Mouse (Mus musculus) heart, postnatal 0 days (tissue): ENCODE data around the gene Msln. TPM values are rescaled to one million over a fixed set of nuclear protein-coding genes. Genes with fewer than 3 reads are reported as not detected.

ENCODE experiments used
- ATAC-seq: fragments of 200-750 bp; cut with Nextera tagmentation; 2 replicates; pipeline ENCODE4 v1.8.0; 2017; ENCODE audit warnings: low read depth, moderate number of reproducible peaks, moderate library complexity; ENCODE audit not compliant: insufficient read depth
- DNase-seq: peaks from one replicate; pipeline ENCODE4 v3.0.0-alpha.2; 2016; ENCODE audit warnings: low spot score
- H3K27ac ChIP-seq: fragments of 300-500 bp; sonication (generic); 2 replicates; pipeline ENCODE4 v1.5.1; 2014; ENCODE audit warnings: low read depth, mild to moderate bottlenecking
- H3K27me3 ChIP-seq: fragments of 300-500 bp; sonication (generic); 2 replicates; pipeline ENCODE4 v1.6.1; 2014; ENCODE audit warnings: low read length, mixed read lengths; ENCODE audit not compliant: control insufficient read depth, insufficient read depth
- H3K36me3 ChIP-seq: fragments of 300-500 bp; sonication (generic); replicated peaks from 2 replicates; pipeline ENCODE4 v1.6.1; 2014; ENCODE audit warnings: low read length, mixed read lengths; ENCODE audit not compliant: control insufficient read depth, insufficient read depth
- H3K4me1 ChIP-seq: fragments of 300-500 bp; sonication (generic); 2 replicates; pipeline ENCODE4 v1.6.1; 2014; ENCODE audit warnings: antibody characterized with exemption; ENCODE audit not compliant: control insufficient read depth, insufficient read depth
- H3K4me2 ChIP-seq: fragments of 300-500 bp; sonication (generic); 2 replicates; pipeline ENCODE4 v1.6.1; 2014; ENCODE audit warnings: low read depth, mild to moderate bottlenecking, low read length, moderate library complexity
- H3K4me3 ChIP-seq: fragments of 300-500 bp; sonication (generic); 2 replicates; pipeline ENCODE4 v1.5.1; 2014; ENCODE audit warnings: low read depth, low read length
- H3K9ac ChIP-seq: fragments of 300-500 bp; sonication (generic); replicated peaks from 2 replicates; pipeline ENCODE4 v1.6.1; 2014; ENCODE audit warnings: low read depth, low read length, mixed read lengths
- H3K9me3 ChIP-seq: fragments of 300-500 bp; sonication (generic); replicated peaks from 2 replicates; pipeline ENCODE4 v1.6.1; 2016; ENCODE audit warnings: low read length; ENCODE audit not compliant: control insufficient read depth
- CTCF ChIP-seq: IDR thresholded peaks from 2 replicates; pipeline ENCODE4 v1.5.1; 2016; ENCODE audit warnings: antibody characterized with exemption, control low read depth, low read depth
- EP300 ChIP-seq: IDR thresholded peaks from 2 replicates; pipeline ENCODE4 v1.6.1; 2016; ENCODE audit warnings: antibody characterized with exemption, low read depth
- WGBS: fragments of 180-500 bp; shearing (Covaris S2); extraction: QIAGEN DNeasy Blood & Tissue Kit; methylation state at CpG from one replicate; pipeline ENCODE4 v1.1.7; 2014; 5-methylcytosine and 5-hydroxymethylcytosine counted together
- polyA plus RNA-seq: library from polyadenylated mRNA; unstranded; fragments of >200 nt; fragmentation: Nextera tagmentation; extraction: Ambion mirVana; gene quantifications from 2 replicates; pipeline ENCODE4 v1.2.1, GENCODE M21; 2015
- total RNA-seq: library from RNA; depleted of rRNA; stranded (reverse); fragments of >200 nt; gene quantifications from 2 replicates; pipeline ENCODE4 v1.2.3, GENCODE M21; 2014; ENCODE audit warnings: low replicate concordance; rRNA removed

Msln gene
- total RNA-seq = 45.4 and 83.3 TPM in 2 replicates
- polyA plus RNA-seq = 58.5 and 60.3 TPM in 2 replicates

DNA sequence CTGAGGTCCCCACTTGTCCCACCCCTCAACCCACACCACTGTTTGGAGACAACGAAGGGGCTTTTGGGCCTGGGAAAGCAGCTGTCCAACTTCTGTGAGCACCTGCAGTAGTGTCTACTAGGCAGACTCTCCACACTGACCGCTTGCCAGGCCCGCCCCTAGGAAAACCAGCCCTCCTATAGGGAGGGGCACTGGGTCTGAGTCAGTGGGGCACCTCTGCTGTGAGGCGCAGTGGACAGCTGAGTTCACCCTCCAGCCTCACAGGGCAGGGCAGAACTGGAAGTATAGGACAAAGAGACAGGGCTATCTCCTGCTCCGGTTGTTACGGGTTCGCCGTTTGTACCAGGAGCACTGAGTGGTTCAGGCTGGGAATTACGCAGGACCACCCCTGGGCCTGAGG is at the start of gene Msln:
TSS of gene Msln (minus strand) at position 138 of the 400 bp plus-strand sequence.
- H3K9me3 ChIP-seq = no peaks in the 10 kb centered on the region
- no peak within 1 kb of the TSS for H3K4me2 ChIP-seq
- H3K27ac ChIP-seq = no peak within 1 kb of the TSS
- H3K9ac ChIP-seq = no peak within 1 kb of the TSS
- no peak for ATAC-seq
- no peak for DNase-seq
- 78% methylated on average over 9 of the region's 9 CpGs for WGBS
- H3K4me1 ChIP-seq = no peaks in the 10 kb centered on the region
- TF ChIP-seq EP300 (no peak), CTCF (no peak)
- no peak within 1 kb of the TSS for H3K4me3 ChIP-seq
- H3K27me3 ChIP-seq = no peaks in the 10 kb centered on the region
- no peaks in the 10 kb centered on the region for H3K36me3 ChIP-seq

DNA sequence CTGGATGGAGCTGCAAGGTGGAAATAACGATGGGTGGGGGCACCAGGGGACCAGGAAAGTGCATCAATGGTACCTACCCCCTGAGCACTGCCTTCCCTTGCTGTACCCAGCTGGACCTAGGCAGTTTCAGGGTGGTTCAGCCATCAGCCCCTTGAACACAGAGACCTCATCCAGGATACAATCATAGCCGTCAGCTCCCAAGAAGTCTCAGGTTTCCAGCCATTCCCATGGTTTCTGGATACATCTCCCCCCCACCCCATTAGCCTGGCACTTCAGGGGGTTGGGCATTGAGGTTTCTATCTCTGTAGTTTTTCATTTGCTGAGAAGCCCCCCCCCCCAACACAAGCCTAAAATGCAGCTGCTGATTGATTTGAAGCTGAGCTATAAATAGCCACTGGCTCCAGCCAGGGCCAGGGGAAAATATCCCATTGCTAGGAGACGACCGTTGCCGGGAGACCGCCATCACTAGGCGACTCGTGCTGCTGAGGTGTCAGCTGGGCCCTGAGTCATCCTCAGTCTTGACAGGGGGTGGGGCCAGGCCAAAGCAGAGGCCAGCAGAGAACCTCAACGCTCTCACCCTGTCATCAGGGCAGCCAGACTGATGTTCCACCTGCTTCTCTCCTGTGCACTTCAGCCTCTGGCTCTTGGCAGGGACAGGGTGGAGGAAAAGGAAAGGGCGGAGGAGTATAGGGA is 48.8 kb upstream of the Msln start:
- Histone ChIP-seq H3K4me3 (no peak overlapping the region), H3K27me3 (peaks cover 7% of the 10 kb centered on the region), H3K36me3 (no peaks in the 10 kb centered on the region), H3K4me1 (no peaks in the 10 kb centered on the region), H3K27ac (no peak overlapping the region), H3K9me3 (no peaks in the 10 kb centered on the region), H3K4me2 (no peak overlapping the region), H3K9ac (no peak overlapping the region)
- TF ChIP-seq EP300 (no peak), CTCF (no peak)
- ATAC-seq (peak; percentile 89), DNase-seq (peak; percentile 63)
- WGBS = 8% methylated on average over 10 of the region's 10 CpGs

DNA sequence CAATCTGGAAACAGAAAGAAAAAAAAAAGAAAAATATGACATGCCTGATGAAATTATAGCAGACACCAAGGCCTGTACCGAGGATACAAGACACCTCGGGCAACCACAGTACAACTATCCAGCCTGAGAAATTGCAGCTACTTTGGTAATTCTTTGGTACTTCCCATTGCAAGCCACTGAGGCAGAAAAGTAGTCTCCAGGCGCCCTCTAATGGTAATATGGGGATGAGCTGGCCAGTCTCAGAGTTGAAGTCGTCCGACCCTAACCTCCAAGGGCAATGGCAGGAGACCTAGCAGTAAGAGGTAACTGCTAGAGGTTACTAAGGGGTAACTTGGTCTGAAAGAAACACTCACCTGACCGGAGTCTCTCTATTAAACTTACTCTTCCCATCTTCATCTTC is 46.9 kb upstream of the Msln start:
- WGBS = 4% methylated on average over 6 of the region's 6 CpGs
- H3K4me2 ChIP-seq = no peak overlapping the region
- no peaks in the 10 kb centered on the region for H3K36me3 ChIP-seq
- no peak overlapping the region for H3K4me3 ChIP-seq
- H3K9ac ChIP-seq = no peak overlapping the region
- TF ChIP-seq EP300 (no peak), CTCF (peak; percentile 81)
- H3K4me1 ChIP-seq = 0 out of 2 replicates have a peak, but pooled peaks cover 9% of the 10 kb centered on the region
- peak; percentile 34 for ATAC-seq
- H3K27me3 ChIP-seq = no peaks in the 10 kb centered on the region
- H3K27ac ChIP-seq = no peak overlapping the region
- H3K9me3 ChIP-seq = no peaks in the 10 kb centered on the region
- DNase-seq = peak; percentile 79

DNA sequence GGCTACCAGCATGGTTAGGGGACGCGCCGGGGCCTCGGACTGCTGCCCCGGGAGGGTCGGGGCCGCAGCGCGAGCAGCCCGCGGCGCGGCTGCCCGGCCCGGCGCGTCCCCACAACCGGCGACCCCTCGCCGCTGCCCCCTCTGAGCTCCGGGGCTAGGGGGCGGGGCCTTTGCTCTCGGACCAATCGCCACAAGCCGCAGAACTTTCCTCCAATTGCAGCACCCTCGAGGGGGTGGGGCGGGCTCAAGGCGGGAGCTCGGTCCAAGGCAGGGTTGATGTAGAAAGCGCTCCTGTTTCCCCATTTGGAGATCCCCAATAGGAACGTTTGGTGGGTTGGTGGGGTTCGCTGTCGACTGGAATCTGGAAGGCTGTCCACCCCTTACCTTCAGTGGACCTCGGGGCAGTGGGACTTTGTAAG is 42.8 kb upstream of the Msln start, which contains the start of gene Metrn:
TSS of gene Metrn (minus strand) at position 186 of the 419 bp plus-strand sequence.
- DNase-seq = peak; percentile 76
- Histone ChIP-seq H3K27me3 (no peaks in the 10 kb centered on the region), H3K4me1 (peaks cover 22% of the 10 kb centered on the region; the same call in 1 of the 2 replicates), H3K4me2 (peak within 1 kb of the TSS; percentile 91), H3K9ac (peak within 1 kb of the TSS; percentile 61), H3K4me3 (peak within 1 kb of the TSS; percentile 94), H3K27ac (no peak within 1 kb of the TSS), H3K36me3 (no peaks in the 10 kb centered on the region), H3K9me3 (no peaks in the 10 kb centered on the region)
- ATAC-seq = peak; percentile 75
- under 1% methylated on average over 35 of the region's 35 CpGs for WGBS
- TF ChIP-seq CTCF = no peak
- no peak for TF ChIP-seq EP300

DNA sequence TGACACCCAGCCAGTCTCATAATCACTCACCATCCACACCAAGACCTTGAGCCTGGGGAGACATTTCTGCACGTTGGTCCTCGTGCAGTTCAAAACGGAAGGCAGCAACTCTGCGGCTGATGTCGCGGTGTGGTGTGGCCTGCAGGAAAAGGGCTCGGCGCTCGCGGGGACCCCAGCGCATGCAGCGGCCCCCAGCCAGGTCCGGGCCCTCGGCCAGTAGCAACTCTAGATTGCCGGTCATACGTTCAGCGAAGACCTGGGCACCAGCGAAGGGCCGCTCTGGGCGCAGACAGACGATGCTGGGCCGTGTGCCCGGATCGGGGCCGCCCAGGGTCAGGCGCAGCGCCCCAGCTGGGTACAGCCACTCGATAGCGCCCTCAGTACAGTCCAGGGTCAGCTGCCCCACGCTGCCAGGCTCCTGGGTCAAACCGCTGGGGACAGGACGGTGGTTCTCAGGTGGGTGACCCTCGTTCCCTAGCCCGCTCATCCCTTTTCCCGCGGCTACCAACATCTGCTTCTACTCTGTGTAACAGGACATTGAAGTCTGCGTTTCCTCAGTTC is 42.1 kb upstream of the Msln start:
- Histone ChIP-seq H3K9ac (peak overlapping the region; percentile 61), H3K4me1 (peaks cover 22% of the 10 kb centered on the region; the same call in 1 of the 2 replicates), H3K4me3 (peak overlapping the region; percentile 94), H3K27ac (no peak overlapping the region), H3K36me3 (no peaks in the 10 kb centered on the region), H3K9me3 (no peaks in the 10 kb centered on the region), H3K4me2 (peak overlapping the region; percentile 91), H3K27me3 (no peaks in the 10 kb centered on the region)
- 4% methylated on average over 37 of the region's 37 CpGs for WGBS
- ATAC-seq (no peak), DNase-seq (no peak)
- no peak for TF ChIP-seq EP300
- TF ChIP-seq CTCF = no peak
